Mouse (Mus musculus) lung, postnatal 0 days (tissue): ENCODE results near the gene Otud5.

Experiments
- CTCF ChIP-seq: IDR thresholded peaks from 2 replicates; pipeline ENCODE4 v1.5.1; 2016; ENCODE audit warnings: antibody characterized with exemption, mild to moderate bottlenecking
- EP300 ChIP-seq: IDR thresholded peaks from 2 replicates; pipeline ENCODE4 v1.6.1; 2016; ENCODE audit warnings: antibody characterized with exemption, mild to moderate bottlenecking, control low read depth

DNA sequence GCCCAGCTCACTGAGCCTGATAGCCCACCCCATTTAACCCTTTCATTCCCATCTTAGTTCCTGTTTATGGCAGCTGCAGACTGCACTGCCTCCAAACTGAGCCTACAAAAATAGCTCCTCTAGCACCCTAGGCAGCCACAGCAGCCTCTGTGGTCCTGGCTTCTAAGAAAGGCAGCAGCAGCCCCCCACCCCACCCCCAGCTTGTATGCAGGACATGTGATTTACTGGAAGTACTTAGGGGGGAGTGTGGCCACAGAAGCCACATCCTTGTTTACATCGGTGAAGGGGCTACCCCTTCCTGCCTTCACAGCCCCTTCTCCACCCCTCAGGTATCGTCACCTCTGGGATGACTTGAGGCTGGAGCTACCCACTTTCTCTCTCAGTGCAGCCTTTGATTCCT, 24.2 kb downstream of the Otud5 start:
- TF ChIP-seq CTCF: no peak
- no peak for TF ChIP-seq EP300
